Mouse (Mus musculus) intestine, embryonic 14.5 days (tissue): ENCODE data around the gene Fgfr2. TPM values are rescaled to one million over a fixed set of nuclear protein-coding genes. Genes with fewer than 3 reads are reported as not detected.

Experiments
- ATAC-seq: fragments of 200-750 bp; cut with Nextera tagmentation; replicated peaks from 2 replicates; pipeline ENCODE4 v1.8.0; 2017; ENCODE audit warnings: low read depth, moderate number of reproducible peaks, moderate TSS enrichment, moderate library complexity; ENCODE audit not compliant: low FRiP score, low TSS enrichment
- DNase-seq: peaks from one replicate; pipeline ENCODE4 v3.0.0-alpha.2; 2018; ENCODE audit warnings: low spot score
- H3K27ac ChIP-seq: fragments of 300-500 bp; sonication (generic); 2 replicates; pipeline ENCODE4 v1.5.1; 2014; ENCODE audit warnings: low read depth, mild to moderate bottlenecking, control low read depth
- H3K27me3 ChIP-seq: fragments of 300-500 bp; sonication (generic); replicated peaks from 2 replicates; pipeline ENCODE4 v1.6.1; 2014; ENCODE audit warnings: low read length, control low read depth; ENCODE audit not compliant: control insufficient read depth, insufficient read depth
- H3K36me3 ChIP-seq: fragments of 300-500 bp; sonication (generic); 2 replicates; pipeline ENCODE4 v1.6.1; 2014; ENCODE audit warnings: low read length, control low read depth; ENCODE audit not compliant: control insufficient read depth, insufficient read depth
- H3K4me1 ChIP-seq: fragments of 300-500 bp; sonication (generic); replicated peaks from 2 replicates; pipeline ENCODE4 v1.6.1; 2014; ENCODE audit warnings: low read length, control low read depth, mixed read lengths; ENCODE audit not compliant: control insufficient read depth, insufficient read depth
- H3K4me2 ChIP-seq: fragments of 300-500 bp; sonication (generic); 2 replicates; pipeline ENCODE4 v1.6.1; 2014; ENCODE audit warnings: low read length
- H3K4me3 ChIP-seq: fragments of 300-500 bp; sonication (generic); 2 replicates; pipeline ENCODE4 v1.5.1; 2014; ENCODE audit warnings: low read depth, low read length, control low read depth, mixed read lengths
- H3K9ac ChIP-seq: fragments of 300-500 bp; sonication (generic); 2 replicates; pipeline ENCODE4 v1.6.1; 2014; ENCODE audit warnings: mild to moderate bottlenecking, low read length
- H3K9me3 ChIP-seq: fragments of 300-500 bp; sonication (generic); 2 replicates; pipeline ENCODE4 v1.6.1; 2016; ENCODE audit warnings: low read length, control low read depth; ENCODE audit not compliant: control insufficient read depth
- WGBS: fragments of 180-500 bp; shearing (Covaris S2); extraction: QIAGEN DNeasy Blood & Tissue Kit; methylation state at CpG from one replicate; pipeline ENCODE4 v1.1.7; 2014; 5-methylcytosine and 5-hydroxymethylcytosine counted together
- polyA plus RNA-seq: library from polyadenylated mRNA; unstranded; fragments of >200 nt; fragmentation: Nextera tagmentation; extraction: Ambion mirVana; gene quantifications from 2 replicates; pipeline ENCODE4 v1.2.1, GENCODE M21; 2014

Gene Fgfr2
- polyA plus RNA-seq, 1 experiment from 2014 or later, result 105 TPM

GRCm38 (mm10) chr7:130576981-130577380 is 2546.2 kb downstream of the Fgfr2 start:
- Histone ChIP-seq H3K9me3 (no peaks in the 10 kb centered on the region), H3K36me3 (no peaks in the 10 kb centered on the region), H3K9ac (no peak overlapping the region), H3K4me2 (peak overlapping the region; percentile 44), H3K27me3 (no peaks in the 10 kb centered on the region), H3K27ac (no peak overlapping the region; the same call in 1 of the 2 replicates), H3K4me3 (0 out of 2 replicates have a peak overlapping the region, but pooled peaks have one; percentile 4), H3K4me1 (peaks cover 15% of the 10 kb centered on the region; the same call in 1 of the 2 replicates)
- ATAC-seq, result no peak
- DNase-seq, result peak; percentile 57
- WGBS, result 24% methylated on average over 10 of the region's 10 CpGs

DNA sequence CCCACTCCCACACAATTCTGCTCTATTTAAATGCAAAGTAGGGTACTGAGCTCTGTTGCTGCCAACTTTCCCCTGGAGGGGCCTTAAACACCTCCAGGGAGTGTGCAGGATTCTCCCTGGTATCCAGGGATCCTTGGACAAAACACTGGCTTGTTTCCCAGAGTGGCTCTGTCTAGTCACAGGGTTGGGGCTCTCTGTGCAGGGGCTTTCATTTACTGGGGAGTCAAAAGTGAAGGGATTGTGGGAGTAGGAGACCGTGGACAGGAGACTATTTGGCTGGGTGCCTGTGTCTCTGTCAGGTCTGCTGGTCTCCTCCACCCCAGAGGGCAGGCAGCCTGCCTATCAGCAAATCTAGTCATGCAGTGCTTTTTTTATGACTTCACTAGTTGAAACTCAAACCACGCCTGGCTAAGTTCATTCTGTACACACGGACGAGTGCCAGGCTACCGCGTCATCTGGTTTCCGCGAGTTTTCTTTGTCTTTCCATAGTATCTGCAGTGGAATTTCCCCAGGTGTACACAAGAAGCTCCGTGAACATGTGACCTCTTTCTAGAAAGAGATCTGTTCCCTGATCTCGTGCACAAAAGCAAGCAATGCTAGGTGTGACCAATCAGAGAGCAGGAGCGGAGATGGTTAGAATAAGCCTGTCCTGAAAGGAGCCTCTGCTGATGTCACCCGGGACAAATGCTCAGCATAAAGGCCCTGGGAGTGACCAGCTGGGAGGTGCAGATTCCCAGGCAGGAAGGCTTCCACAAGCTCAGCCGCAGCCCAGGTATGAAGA is 2548.7 kb downstream of the Fgfr2 start:
- Histone ChIP-seq H3K9ac (no peak overlapping the region), H3K36me3 (no peaks in the 10 kb centered on the region), H3K4me3 (no peak overlapping the region), H3K9me3 (no peaks in the 10 kb centered on the region), H3K27me3 (no peaks in the 10 kb centered on the region), H3K27ac (0 out of 2 replicates have a peak overlapping the region, but pooled peaks have one; percentile 8), H3K4me1 (peaks cover 15% of the 10 kb centered on the region; the same call in 1 of the 2 replicates), H3K4me2 (0 out of 2 replicates have a peak overlapping the region, but pooled peaks have one; percentile 1)
- WGBS, result 43% methylated on average over 13 of the region's 13 CpGs
- DNase-seq (peak; percentile 66), ATAC-seq (peak; percentile 51)

GRCm38 (mm10) chr7:130573746-130574145 is 2549.4 kb downstream of the Fgfr2 start:
- no peaks in the 10 kb centered on the region for H3K36me3 ChIP-seq
- peaks cover 15% of the 10 kb centered on the region; the same call in 1 of the 2 replicates for H3K4me1 ChIP-seq
- no peak overlapping the region for H3K4me3 ChIP-seq
- H3K9me3 ChIP-seq, result no peaks in the 10 kb centered on the region
- WGBS, result 93% methylated on average over 10 of the region's 10 CpGs
- no peak overlapping the region for H3K27ac ChIP-seq
- H3K27me3 ChIP-seq, result no peaks in the 10 kb centered on the region
- no peak overlapping the region for H3K4me2 ChIP-seq
- DNase-seq (no peak), ATAC-seq (no peak)
- no peak overlapping the region for H3K9ac ChIP-seq

- 66% methylated on average over 11 of the region's 11 CpGs for WGBS
- no peak within 1 kb of the TSS for H3K27ac ChIP-seq
- ATAC-seq, result no peak
These were observed 2550.3 kb downstream of the Fgfr2 start, which contains the start of gene Nsmce4a for GRCm38 (mm10) chr7:130572821-130573220. Gene Nsmce4a, minus strand, starts transcription at chr7:130573118.

DNA sequence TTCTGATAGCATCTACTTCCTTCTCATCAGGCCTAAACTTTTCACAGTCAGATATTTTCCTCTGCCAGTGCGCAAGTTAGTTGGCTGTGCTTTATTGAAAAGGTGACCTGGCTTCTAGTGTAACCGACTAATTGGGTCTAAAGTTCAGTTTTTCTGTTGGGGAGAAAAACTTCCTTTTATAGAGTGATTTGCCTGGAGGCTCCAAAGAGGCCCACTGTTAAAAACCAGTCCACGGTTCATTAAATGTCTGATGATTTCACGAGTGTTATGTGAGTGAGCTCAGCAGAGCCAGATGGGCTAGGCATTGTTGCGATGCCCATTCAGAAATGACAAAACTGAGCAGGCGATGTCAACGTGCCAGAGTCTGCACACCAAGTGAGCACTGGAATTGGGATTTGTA is 2552.7 kb downstream of the Fgfr2 start:
- WGBS, result 76% methylated on average over 7 of the region's 7 CpGs
- Histone ChIP-seq H3K27me3 (no peaks in the 10 kb centered on the region), H3K4me2 (no peak overlapping the region), H3K9ac (no peak overlapping the region), H3K36me3 (no peaks in the 10 kb centered on the region), H3K4me1 (no peaks in the 10 kb centered on the region), H3K4me3 (no peak overlapping the region), H3K27ac (no peak overlapping the region), H3K9me3 (no peaks in the 10 kb centered on the region)
- no peak for ATAC-seq
- no peak for DNase-seq

More at GRCm38 (mm10) chr7:130572821-130573220, 2550.3 kb downstream of the Fgfr2 start, which contains the start of gene Nsmce4a:
- Histone ChIP-seq H3K36me3 (no peaks in the 10 kb centered on the region), H3K27me3 (no peaks in the 10 kb centered on the region), H3K4me1 (peaks cover 13% of the 10 kb centered on the region; the same call in 1 of the 2 replicates), H3K4me3 (no peak within 1 kb of the TSS), H3K9me3 (no peaks in the 10 kb centered on the region), H3K9ac (no peak within 1 kb of the TSS), H3K4me2 (no peak within 1 kb of the TSS)
- DNase-seq, result no peak

DNA sequence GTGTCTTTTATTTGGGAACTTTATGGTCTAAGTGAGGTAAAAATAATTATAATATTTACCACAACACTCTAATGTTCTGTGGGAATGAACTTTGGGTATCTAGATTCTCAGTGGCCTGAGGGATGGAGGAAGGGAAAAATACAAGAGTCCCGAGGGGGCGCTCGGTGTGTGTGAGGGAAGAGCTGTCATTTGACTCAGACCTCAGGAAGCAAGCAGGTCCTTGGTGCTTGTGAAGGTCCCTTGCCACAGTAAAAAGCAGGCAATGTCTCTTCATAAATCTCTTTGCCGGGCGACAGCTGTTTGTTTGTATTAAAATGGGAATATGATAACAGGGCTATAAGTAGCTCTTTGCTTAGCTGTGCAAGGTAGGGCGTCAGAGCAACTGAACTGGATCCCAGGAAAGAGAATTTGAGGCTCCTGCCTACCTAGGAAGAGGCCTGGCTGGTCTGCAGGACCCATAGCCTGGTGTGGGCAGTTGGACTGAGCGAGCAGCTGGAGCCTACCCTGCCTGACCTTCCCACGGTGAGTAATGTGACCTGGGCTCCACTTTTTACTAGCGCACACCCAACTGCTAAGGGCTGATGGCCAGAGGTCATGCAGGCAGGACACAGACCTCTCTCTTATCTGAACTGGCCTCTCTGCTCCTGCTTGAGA is 2554.2 kb downstream of the Fgfr2 start:
- no peaks in the 10 kb centered on the region for H3K9me3 ChIP-seq
- H3K4me3 ChIP-seq, result no peak overlapping the region
- H3K4me1 ChIP-seq, result no peaks in the 10 kb centered on the region
- WGBS, result 31% methylated on average over 9 of the region's 9 CpGs
- no peak overlapping the region for H3K27ac ChIP-seq
- DNase-seq (no peak), ATAC-seq (no peak)
- H3K36me3 ChIP-seq, result no peaks in the 10 kb centered on the region
- H3K9ac ChIP-seq, result no peak overlapping the region
- H3K4me2 ChIP-seq, result no peak overlapping the region
- no peaks in the 10 kb centered on the region for H3K27me3 ChIP-seq

GRCm38 (mm10) chr7:130564596-130564995 is 2558.6 kb downstream of the Fgfr2 start:
- Histone ChIP-seq H3K4me3 (no peak overlapping the region), H3K36me3 (no peaks in the 10 kb centered on the region), H3K27me3 (no peaks in the 10 kb centered on the region), H3K27ac (no peak overlapping the region), H3K9me3 (no peaks in the 10 kb centered on the region), H3K4me1 (no peaks in the 10 kb centered on the region), H3K9ac (no peak overlapping the region), H3K4me2 (no peak overlapping the region)
- WGBS, result 71% methylated on average over 3 of the region's 3 CpGs
- DNase-seq, result no peak
- ATAC-seq, result no peak

- Histone ChIP-seq H3K27me3 (no peaks in the 10 kb centered on the region), H3K27ac (no peak overlapping the region), H3K4me2 (no peak overlapping the region), H3K9me3 (no peaks in the 10 kb centered on the region), H3K4me1 (no peaks in the 10 kb centered on the region), H3K4me3 (no peak overlapping the region), H3K36me3 (no peaks in the 10 kb centered on the region), H3K9ac (no peak overlapping the region)
- DNase-seq, result no peak
- WGBS, result 67% methylated on average over 4 of the region's 4 CpGs
- ATAC-seq, result no peak
These were observed 2559.3 kb downstream of the Fgfr2 start for GRCm38 (mm10) chr7:130563880-130564279.
